Mouse (Mus musculus): ENCODE measurements around the gene Efcab1. TPM values are rescaled to one million over a fixed set of nuclear protein-coding genes. Genes with fewer than 3 reads are reported as not detected.

The Efcab1 gene
- total RNA-seq (2021) (not detected), polyA plus RNA-seq (2012; rRNA removed) (0.12 and 0.27 TPM in 2 replicates)
- long read RNA-seq, result 0 reads

DNA sequence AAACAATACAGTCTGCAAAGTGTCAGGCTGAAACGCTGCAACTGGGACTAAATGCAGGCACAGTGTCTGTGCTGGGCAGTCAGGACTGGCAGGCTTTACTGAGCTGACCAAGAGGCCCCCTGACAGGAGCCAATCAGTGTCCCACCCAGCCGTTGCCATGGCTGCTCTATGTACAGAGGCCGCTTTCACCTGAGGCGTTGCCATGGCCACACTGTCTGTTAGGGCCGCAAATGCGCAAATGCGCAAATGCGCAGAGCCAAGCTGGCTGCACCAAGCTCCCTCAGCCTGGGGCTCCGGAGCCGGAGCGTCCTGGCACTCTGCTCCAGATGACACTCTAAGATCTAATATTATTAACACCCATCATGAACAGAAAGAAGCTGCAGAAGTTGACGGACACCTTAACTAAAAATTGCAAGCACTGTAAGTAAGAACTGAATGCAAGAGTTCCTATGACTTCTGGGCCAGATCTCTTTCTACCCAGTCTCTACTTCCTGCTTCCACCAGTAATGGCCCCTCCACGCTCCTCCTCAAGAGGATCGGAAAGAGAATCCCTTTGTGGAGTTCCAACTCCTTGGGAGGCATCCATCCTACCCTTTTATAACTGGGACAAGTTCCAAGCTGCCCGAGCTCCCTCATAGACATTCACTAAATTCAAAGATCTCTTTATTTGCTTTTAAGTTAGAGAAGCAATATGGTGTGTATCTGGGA lies at the start of gene Efcab1:
Efcab1 (plus strand) TSS at position 214 of the 708 bp plus-strand sequence.
- no peak within 1 kb of the TSS for H3K4me3 ChIP-seq
- no peaks in the 10 kb centered on the region for H3K27me3 ChIP-seq (ENCODE audit: control insufficient read depth, insufficient read depth, low read length)
- no peak within 1 kb of the TSS for H3K9ac ChIP-seq (ENCODE audit: low read depth, low read length)
- H3K36me3 ChIP-seq (ENCODE audit: control insufficient read depth, insufficient read depth, low read length), result no peaks in the 10 kb centered on the region
- TF ChIP-seq EP300 (IDR thresholded peaks at IDR 0.05; ENCODE audit: insufficient read depth, low read depth, low read length) (no peak), POLR2A (IDR thresholded peaks at IDR 0.05; ENCODE audit: insufficient read depth, low read depth, low read length) (no peak), CTCF (IDR thresholded peaks at IDR 0.05) (no peak)
- H3K4me1 ChIP-seq (ENCODE audit: control insufficient read depth, insufficient read depth, low read length), result no peaks in the 10 kb centered on the region
- intact Hi-C loops (cut with DNase I), result no loop called here
- H3K79me2 ChIP-seq (replicated peaks; ENCODE audit: control insufficient read depth, insufficient read depth, low read length), result no peaks in the 10 kb centered on the region
- WGBS, result 24% methylated on average over 15 of the region's 15 CpGs
- no peak for DNase-seq
- no peak within 1 kb of the TSS for H3K27ac ChIP-seq

DNA sequence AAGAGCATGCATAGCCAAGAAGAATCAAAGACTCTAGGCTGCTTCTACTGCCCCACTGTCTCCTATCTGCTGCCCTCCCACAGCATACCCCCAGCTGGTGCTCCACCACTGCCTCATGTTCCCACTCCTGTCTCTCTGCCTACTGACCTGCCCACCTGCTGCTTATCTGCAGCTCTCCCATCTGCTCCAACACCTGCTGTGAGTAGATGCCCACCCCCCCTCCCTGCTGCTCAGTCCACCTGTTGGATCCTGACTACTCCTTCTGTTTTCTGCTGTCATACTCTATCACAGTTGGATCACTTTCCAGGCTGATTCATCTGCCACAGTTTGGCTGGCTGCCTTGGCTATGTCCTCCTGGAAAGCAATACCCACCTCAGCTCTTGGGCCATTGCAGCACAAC lies 47.0 kb upstream of the Efcab1 start:
- no peak for DNase-seq
- intact Hi-C loops (cut with DNase I), result no loop called here
- H3K4me3 ChIP-seq, result no peak overlapping the region
- no peaks in the 10 kb centered on the region for H3K4me1 ChIP-seq (ENCODE audit: control insufficient read depth, insufficient read depth, low read length)
- no peak for TF ChIP-seq EP300 (IDR thresholded peaks at IDR 0.05; ENCODE audit: insufficient read depth, low read depth, low read length)
- no peak for TF ChIP-seq POLR2A (IDR thresholded peaks at IDR 0.05; ENCODE audit: insufficient read depth, low read depth, low read length)
- no peak for TF ChIP-seq CTCF (IDR thresholded peaks at IDR 0.05)
- H3K27ac ChIP-seq, result no peak overlapping the region
- no peaks in the 10 kb centered on the region for H3K79me2 ChIP-seq (replicated peaks; ENCODE audit: control insufficient read depth, insufficient read depth, low read length)
- H3K36me3 ChIP-seq (ENCODE audit: control insufficient read depth, insufficient read depth, low read length), result no peaks in the 10 kb centered on the region
- no peak overlapping the region for H3K9ac ChIP-seq (ENCODE audit: low read depth, low read length)
- H3K27me3 ChIP-seq (ENCODE audit: control insufficient read depth, insufficient read depth, low read length), result no peaks in the 10 kb centered on the region

DNA sequence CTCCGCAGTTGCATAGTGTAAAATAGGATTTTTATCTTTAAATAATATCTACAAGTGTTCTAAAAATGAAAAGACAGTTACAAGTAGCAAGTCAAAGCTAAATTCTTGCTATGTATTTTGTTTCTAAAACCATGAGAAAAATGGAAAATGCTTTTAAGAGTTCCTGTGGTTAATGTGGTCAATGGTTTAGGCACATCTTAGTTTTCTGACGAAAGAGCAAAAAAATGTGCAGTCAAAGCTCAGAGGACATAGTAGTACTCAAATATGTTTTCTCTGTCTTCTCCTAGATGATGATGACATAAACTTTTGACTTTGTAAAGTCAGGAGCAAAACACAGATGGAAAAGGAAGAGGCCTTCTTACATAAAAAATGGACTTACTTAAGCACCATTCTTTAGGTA lies 21.5 kb upstream of the Efcab1 start:
- 78% methylated on average over 2 of the region's 2 CpGs for WGBS
- Histone ChIP-seq H3K27me3 (ENCODE audit: control insufficient read depth, insufficient read depth, low read length) (no peaks in the 10 kb centered on the region), H3K4me1 (ENCODE audit: control insufficient read depth, insufficient read depth, low read length) (no peaks in the 10 kb centered on the region), H3K36me3 (ENCODE audit: control insufficient read depth, insufficient read depth, low read length) (no peaks in the 10 kb centered on the region), H3K27ac (no peak overlapping the region), H3K4me3 (no peak overlapping the region), H3K9ac (ENCODE audit: low read depth, low read length) (no peak overlapping the region), H3K79me2 (replicated peaks; ENCODE audit: control insufficient read depth, insufficient read depth, low read length) (no peaks in the 10 kb centered on the region)
- TF ChIP-seq EP300 (IDR thresholded peaks at IDR 0.05; ENCODE audit: insufficient read depth, low read depth, low read length), result no peak
- no peak for TF ChIP-seq POLR2A (IDR thresholded peaks at IDR 0.05; ENCODE audit: insufficient read depth, low read depth, low read length)
- no peak for TF ChIP-seq CTCF (IDR thresholded peaks at IDR 0.05)
- no peak for DNase-seq
- intact Hi-C loops (cut with DNase I), result no loop called here

DNA sequence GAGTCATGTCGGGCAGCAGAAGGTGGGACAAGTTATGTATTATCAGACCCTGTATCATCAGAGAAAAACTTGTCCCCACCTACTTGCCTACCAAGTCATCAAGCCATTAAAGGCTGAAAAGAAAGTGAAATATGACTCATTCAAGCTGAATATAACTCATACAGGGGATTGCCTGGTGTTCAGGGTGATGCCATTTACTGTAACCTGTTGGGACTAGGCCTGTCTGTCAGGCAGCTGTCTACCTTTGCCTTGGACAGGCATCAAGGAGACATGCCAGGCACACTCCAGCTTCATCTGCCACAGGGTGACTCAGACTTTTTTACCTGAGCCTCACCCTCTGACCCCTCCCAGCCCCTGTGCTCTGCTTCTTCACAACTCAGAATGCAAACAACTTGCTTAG lies 21.0 kb upstream of the Efcab1 start:
- Histone ChIP-seq H3K9ac (ENCODE audit: low read depth, low read length) (no peak overlapping the region), H3K36me3 (ENCODE audit: control insufficient read depth, insufficient read depth, low read length) (no peaks in the 10 kb centered on the region), H3K79me2 (replicated peaks; ENCODE audit: control insufficient read depth, insufficient read depth, low read length) (no peaks in the 10 kb centered on the region), H3K4me1 (ENCODE audit: control insufficient read depth, insufficient read depth, low read length) (no peaks in the 10 kb centered on the region), H3K27ac (no peak overlapping the region), H3K27me3 (ENCODE audit: control insufficient read depth, insufficient read depth, low read length) (no peaks in the 10 kb centered on the region), H3K4me3 (no peak overlapping the region)
- DNase-seq, result no peak
- intact Hi-C loops (cut with DNase I), result no loop called here
- TF ChIP-seq EP300 (IDR thresholded peaks at IDR 0.05; ENCODE audit: insufficient read depth, low read depth, low read length), result no peak
- TF ChIP-seq POLR2A (IDR thresholded peaks at IDR 0.05; ENCODE audit: insufficient read depth, low read depth, low read length), result no peak
- no peak for TF ChIP-seq CTCF (IDR thresholded peaks at IDR 0.05)
- WGBS, result 74% methylated on average over 1 of the region's 1 CpGs

DNA sequence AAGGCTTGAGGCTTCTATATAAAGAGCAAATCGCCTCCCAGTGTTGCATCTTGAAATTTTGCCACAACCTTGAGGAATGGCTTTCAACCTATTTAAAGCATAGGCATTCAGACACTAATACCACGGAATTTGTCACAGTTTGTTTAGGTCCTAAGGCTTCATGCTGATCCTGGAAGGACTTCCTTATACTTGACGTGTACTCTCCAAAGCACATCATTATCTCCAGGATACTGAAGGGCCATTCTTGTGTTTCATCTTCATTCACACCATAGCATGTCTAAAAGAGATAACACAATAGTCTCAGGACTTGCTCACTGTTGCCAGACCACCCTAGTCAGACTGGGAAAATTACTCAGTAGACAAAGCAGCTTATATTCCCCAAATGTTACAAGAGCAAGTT lies 13.9 kb upstream of the Efcab1 start:
- H3K4me3 ChIP-seq, result no peak overlapping the region
- H3K4me1 ChIP-seq (ENCODE audit: control insufficient read depth, insufficient read depth, low read length), result no peaks in the 10 kb centered on the region
- TF ChIP-seq EP300 (IDR thresholded peaks at IDR 0.05; ENCODE audit: insufficient read depth, low read depth, low read length) (no peak), POLR2A (IDR thresholded peaks at IDR 0.05; ENCODE audit: insufficient read depth, low read depth, low read length) (no peak), CTCF (IDR thresholded peaks at IDR 0.05) (no peak)
- intact Hi-C loops (cut with DNase I), result no loop called here
- no peak overlapping the region for H3K27ac ChIP-seq
- DNase-seq, result no peak
- no peaks in the 10 kb centered on the region for H3K27me3 ChIP-seq (ENCODE audit: control insufficient read depth, insufficient read depth, low read length)
- no peaks in the 10 kb centered on the region for H3K79me2 ChIP-seq (replicated peaks; ENCODE audit: control insufficient read depth, insufficient read depth, low read length)
- WGBS, result 64% methylated on average over 3 of the region's 3 CpGs
- H3K36me3 ChIP-seq (ENCODE audit: control insufficient read depth, insufficient read depth, low read length), result no peaks in the 10 kb centered on the region
- no peak overlapping the region for H3K9ac ChIP-seq (ENCODE audit: low read depth, low read length)

DNA sequence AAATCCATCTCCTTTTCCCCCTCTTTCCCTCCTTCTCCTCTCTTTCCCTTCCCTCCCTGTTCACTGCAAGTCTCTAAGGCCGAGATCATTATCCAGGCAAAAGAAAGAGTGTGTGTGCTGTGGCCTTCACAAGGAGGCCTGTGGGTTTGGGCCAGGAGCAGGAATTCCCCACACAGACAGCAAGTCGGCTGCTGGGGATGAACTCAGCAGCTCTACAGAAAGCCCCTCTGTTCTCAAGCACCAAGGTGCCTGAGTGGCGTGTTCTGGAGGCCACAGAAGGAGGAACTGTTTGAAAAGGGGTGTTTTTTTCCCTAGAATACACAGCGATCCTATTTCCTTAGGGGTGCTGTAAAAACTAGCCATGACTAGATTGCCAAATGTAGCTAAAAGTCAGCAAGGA lies 12.5 kb upstream of the Efcab1 start:
- intact Hi-C loops (cut with DNase I), result no loop called here
- Histone ChIP-seq H3K9ac (ENCODE audit: low read depth, low read length) (no peak overlapping the region), H3K4me1 (ENCODE audit: control insufficient read depth, insufficient read depth, low read length) (no peaks in the 10 kb centered on the region), H3K79me2 (replicated peaks; ENCODE audit: control insufficient read depth, insufficient read depth, low read length) (no peaks in the 10 kb centered on the region), H3K27me3 (ENCODE audit: control insufficient read depth, insufficient read depth, low read length) (no peaks in the 10 kb centered on the region), H3K27ac (no peak overlapping the region), H3K36me3 (ENCODE audit: control insufficient read depth, insufficient read depth, low read length) (no peaks in the 10 kb centered on the region), H3K4me3 (no peak overlapping the region)
- DNase-seq, result no peak
- TF ChIP-seq POLR2A (IDR thresholded peaks at IDR 0.05; ENCODE audit: insufficient read depth, low read depth, low read length) (no peak), EP300 (IDR thresholded peaks at IDR 0.05; ENCODE audit: insufficient read depth, low read depth, low read length) (no peak), CTCF (IDR thresholded peaks at IDR 0.05) (no peak)
- 60% methylated on average over 4 of the region's 4 CpGs for WGBS

Data from heart, adult 2 months (tissue).